Mouse (Mus musculus): ENCODE data around the gene Spon1.

Gene Spon1

DNA sequence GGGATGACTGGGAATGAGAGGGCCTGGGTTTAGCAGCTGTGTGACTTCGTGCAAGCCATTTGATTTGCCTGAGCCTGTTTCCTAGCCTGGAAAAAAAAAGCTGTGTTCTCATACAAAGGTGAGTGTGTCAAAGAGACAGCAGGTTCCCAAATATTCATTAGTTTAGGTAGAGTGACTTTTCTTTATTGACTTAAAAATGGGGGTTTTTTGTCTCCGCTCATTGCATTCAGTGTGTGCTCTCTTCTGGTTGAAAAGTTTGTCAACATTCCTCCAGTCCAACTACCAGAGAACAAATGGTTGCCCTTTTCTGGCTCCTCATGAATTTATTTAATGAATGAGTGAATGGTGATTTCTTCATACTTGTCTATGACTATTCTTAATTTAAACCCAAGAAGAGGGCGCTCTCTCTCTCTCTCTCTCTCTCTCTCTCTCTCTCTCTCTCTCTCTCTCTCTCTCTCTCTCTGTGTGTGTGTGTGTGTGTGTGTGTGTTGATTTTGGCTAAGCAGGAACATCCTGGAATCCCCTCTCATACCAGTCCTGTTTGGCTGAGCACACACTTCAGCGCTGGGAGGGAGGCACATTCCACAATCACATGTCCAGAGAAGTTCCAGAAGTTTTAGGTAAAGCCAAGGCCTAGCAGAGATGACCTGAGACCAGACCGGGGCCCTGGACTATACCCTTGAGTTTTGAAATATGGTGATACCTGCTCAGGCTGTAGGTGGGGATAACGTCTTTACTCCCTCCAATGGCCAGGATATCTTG is 2.6 kb downstream of the Spon1 start:
- TF ChIP-seq GATA4 (IDR thresholded peaks at IDR 0.05; ENCODE audit: insufficient replicate concordance, low read length) = no peak

DNA sequence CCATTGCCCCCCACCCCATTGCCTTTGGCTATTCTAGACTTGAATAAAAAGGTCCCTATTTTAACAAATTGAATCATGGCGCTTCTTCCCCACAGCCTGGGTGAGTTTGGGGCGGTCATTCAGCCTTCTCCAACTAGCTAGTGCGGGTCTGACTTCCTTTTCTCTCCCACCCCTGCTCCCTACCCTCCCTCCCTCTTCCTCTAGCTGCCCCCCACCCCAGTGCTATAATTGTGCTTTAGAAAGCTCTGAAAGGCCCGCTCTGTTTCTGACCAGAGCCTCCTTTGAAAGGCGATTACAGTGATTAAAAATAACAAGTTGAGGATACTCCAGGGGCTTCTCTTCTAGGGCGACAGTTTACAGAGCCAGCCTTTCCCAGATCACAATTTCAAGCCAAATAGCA is 3.5 kb downstream of the Spon1 start:
- no peak for TF ChIP-seq GATA4 (IDR thresholded peaks at IDR 0.05; ENCODE audit: insufficient replicate concordance, low read length)

GRCm38 (mm10) chr7:113772135-113772534 is 6.3 kb downstream of the Spon1 start:
- TF ChIP-seq GATA4 (IDR thresholded peaks at IDR 0.05; ENCODE audit: insufficient replicate concordance, low read length) = no peak

DNA sequence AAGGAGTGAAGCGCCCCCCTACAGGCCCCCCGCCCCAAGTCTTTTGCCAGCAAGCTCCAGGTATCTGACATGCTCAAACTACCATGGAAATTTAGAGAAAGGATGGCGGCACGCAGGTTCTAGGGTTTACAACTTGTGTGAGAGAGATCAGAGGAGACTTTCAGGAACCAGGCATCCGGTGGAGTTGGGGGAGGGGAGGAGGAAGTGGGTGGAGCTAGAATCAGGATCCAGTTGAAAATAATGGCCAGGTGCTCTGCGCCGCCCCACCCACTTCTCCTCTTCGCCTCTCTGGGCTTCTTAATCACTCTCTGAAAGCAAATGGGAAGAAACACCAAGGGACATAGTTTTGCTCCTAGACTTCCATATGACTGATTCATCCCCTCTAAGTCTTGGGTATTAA is 7.6 kb downstream of the Spon1 start:
- TF ChIP-seq GATA4 (IDR thresholded peaks at IDR 0.05; ENCODE audit: insufficient replicate concordance, low read length) = no peak

GRCm38 (mm10) chr7:113774039-113774438 is 8.2 kb downstream of the Spon1 start:
- no peak for TF ChIP-seq GATA4 (IDR thresholded peaks at IDR 0.05; ENCODE audit: insufficient replicate concordance, low read length)

- TF ChIP-seq GATA4 (IDR thresholded peaks at IDR 0.05; ENCODE audit: insufficient replicate concordance, low read length) = no peak
Measured at GRCm38 (mm10) chr7:113774906-113775305, 9.1 kb downstream of the Spon1 start.

- TF ChIP-seq GATA4 (IDR thresholded peaks at IDR 0.05; ENCODE audit: insufficient replicate concordance, low read length) = no peak
Measured at GRCm38 (mm10) chr7:113778546-113778945, 12.7 kb downstream of the Spon1 start.

GRCm38 (mm10) chr7:113780286-113780685 is 14.5 kb downstream of the Spon1 start:
- TF ChIP-seq GATA4 (IDR thresholded peaks at IDR 0.05; ENCODE audit: insufficient replicate concordance, low read length) = no peak

DNA sequence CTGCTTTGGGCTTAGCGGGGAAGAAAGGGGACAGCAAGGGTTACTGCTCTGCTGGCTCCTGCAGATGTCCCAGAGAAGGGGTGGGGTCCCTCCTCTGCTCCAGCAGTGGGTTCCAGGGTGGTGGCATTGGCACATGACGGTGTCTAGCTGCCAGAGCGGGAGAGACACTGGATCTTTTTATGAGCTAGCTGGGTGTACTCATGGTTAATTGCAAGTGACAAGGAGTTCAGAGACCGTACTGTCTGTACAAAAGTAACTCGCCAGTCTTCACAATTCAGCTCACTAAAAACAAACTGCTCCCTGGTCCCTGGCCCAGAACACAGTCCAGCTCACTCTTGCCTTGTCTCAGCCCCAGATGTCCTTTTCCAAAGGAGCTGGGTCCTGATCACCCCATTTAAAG is 26.2 kb downstream of the Spon1 start:
- TF ChIP-seq GATA4 (IDR thresholded peaks at IDR 0.05; ENCODE audit: insufficient replicate concordance, low read length) = no peak

DNA sequence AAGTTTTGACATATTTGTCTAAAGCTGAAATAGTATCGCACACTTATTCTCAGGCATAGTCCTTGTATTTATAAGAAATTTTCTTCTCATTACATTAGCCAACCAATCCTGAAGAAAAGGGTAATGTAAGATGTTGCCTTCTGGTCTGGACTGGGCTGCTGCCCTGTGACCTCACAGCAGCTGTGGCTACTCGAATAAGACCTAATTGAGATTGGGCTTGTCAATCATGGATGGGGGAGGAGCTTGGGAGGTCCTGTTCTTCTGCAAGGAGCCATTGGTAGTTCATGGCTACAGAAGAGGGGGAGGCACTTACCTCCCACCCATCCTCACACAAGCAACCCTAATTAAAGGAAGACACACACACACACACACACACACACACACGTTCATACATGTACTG is 27.1 kb downstream of the Spon1 start:
- no peak for TF ChIP-seq GATA4 (IDR thresholded peaks at IDR 0.05; ENCODE audit: insufficient replicate concordance, low read length)

- TF ChIP-seq GATA4 (IDR thresholded peaks at IDR 0.05; ENCODE audit: insufficient replicate concordance, low read length) = no peak
Measured at GRCm38 (mm10) chr7:113795209-113795608, 29.4 kb downstream of the Spon1 start.

GRCm38 (mm10) chr7:113797134-113797533 is 31.3 kb downstream of the Spon1 start:
- TF ChIP-seq GATA4 (IDR thresholded peaks at IDR 0.05; ENCODE audit: insufficient replicate concordance, low read length) = no peak

DNA sequence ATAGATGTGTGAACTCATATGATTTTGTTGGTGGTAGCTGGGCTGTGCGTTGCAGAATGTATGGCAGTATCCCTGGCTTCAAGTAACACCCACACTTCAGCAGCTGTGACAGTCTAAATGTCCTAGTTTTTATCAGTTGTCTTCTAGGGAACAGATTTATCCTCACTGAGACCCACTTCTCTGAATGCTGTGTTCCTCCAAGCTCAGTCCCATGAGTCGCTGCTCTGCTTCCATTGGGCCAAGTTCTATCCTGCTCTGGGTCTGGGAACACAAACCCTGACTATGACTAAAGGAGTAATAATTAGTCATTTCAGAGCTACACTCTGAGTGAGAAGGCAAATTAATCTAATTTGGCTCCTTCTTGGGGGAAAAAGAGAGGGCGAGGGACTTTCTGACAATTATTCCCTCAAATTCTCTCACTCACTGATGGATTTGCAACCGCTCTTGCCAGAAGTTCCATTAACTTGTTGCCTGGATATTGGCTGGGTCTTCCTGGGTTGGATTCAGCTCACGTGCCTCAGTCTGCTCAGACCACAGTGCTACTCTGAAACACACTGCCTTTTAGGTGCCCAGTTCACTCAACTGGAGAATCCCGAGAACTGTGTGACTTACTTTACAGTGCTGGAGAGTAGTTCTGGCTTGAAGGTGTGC is 32.9 kb downstream of the Spon1 start:
- no peak for TF ChIP-seq GATA4 (IDR thresholded peaks at IDR 0.05; ENCODE audit: insufficient replicate concordance, low read length)

DNA sequence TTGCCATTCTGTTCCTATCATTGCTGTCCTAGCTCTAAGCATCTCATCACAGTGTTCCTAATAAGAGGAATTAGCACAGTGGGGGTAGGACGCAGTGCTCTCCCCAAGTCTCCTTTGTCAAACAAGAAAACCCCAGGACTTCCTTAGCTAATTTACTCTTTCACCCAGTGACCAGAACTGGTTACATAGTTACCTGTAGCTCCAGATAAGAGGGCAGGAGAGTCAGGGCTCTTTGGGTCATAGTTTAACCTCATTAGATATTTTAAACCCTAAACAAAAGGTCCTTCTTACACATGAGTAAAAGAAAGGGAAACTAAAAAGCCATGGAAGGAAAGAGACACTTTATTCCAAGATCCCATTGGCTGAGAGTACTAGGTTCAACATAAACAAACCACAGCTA is 44.0 kb downstream of the Spon1 start:
- TF ChIP-seq GATA4 (IDR thresholded peaks at IDR 0.05; ENCODE audit: insufficient replicate concordance, low read length) = no peak

DNA sequence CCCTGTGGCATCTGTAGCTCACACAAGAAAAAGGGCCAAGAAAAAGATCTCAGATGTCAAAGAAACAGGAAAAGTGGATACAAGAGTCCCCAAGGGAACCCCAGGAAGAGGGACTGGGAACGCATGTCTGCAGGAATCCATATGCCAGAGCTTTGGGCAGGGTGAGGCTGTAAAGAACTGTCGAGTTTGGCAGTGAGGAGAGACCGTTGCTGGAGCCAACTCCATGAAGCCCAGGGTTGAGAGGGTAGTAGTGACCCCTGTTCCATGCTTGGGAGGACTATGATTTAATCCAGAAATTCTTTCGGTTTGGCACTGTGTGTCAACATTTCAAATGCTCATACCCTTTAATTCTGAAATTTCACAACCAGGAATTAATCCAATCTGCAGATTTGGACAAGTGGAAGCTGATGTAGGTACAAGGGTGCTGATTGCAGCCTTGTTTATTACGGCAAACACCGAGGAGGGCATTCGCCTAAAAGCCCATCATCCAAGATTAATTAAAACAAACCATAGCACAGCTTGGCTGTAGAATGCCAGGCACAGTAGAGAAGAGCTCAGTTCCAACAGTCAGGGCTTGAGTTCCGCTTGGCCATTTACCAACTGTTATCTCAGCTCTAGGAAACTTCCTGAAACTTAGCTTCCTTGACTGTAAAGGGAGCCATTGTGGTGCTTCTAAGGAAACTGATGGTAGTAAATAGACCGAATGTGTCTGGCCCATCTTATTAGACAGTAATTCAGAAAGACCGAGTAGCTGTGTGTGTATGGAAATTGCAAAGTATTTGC is 45.8 kb downstream of the Spon1 start:
- peak; percentile 70; the same call in 1 of the 2 replicates for TF ChIP-seq GATA4 (IDR thresholded peaks at IDR 0.05; ENCODE audit: insufficient replicate concordance, low read length)

Data from liver, adult (tissue).